Mouse (Mus musculus): Measurements from ENCODE around the gene Setd5. TPM values are rescaled to one million over a fixed set of nuclear protein-coding genes. Genes with fewer than 3 reads are reported as not detected.

The Setd5 gene
- polyA plus RNA-seq, 2 experiments from 2014 or later, result 31.1 to 33.0 TPM

GRCm38 (mm10) chr6:113054552-113055107 lies 22.5 kb upstream of the Setd5 start:
- no peak for ATAC-seq

DNA sequence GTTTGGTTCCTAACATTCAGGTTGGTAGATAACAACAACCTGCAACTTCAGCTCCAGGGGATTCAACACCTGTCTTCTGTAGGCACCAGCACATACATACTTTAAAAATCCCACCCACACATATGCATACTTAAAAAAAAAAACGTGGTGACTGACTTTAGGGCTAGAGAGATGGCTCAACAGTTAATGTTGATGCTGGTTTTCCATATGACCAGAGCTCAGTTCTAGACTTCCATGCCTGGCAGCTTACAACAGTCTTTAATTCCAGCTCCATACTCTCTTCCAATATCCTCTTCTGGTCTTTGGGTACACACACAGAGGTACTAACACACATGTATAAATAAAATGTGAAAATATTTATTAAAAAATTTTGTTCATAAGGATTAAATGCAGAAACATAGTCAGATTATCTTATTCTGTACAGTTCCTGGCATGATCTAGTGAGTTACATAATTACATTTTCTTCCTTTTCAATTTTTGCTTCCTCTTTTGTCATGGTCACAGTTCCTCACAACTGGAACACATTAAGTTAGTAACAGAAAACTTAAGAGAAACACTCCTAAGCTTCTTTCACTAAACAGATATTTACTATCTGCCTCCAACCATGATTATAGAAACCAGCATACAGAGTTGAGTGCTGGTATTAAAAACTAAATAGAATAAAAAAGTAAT lies 16.1 kb upstream of the Setd5 start:
- no peak for ATAC-seq

GRCm38 (mm10) chr6:113062253-113062652 lies 14.9 kb upstream of the Setd5 start:
- no peak for ATAC-seq

DNA sequence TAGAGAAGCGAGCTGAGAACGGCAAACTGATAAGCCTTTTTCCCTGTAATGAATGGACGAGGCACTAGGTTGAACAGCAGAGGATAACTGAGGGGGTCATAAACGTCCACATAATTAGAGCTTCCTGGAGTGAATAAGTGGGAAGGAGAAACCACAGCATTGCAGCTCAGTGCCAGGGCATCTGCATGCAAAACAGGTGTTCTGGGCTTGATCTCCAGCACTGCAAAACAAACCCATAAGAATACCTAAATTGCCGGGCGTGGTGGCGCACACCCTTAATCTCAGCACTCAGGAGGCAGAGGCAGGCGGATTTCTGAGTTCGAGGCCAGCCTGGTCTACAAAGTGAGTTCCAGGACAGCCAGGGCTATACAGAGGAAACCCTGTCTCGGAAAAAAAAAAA lies 13.8 kb upstream of the Setd5 start:
- no peak for ATAC-seq

GRCm38 (mm10) chr6:113065186-113065585 lies 12.0 kb upstream of the Setd5 start:
- ATAC-seq, result no peak

DNA sequence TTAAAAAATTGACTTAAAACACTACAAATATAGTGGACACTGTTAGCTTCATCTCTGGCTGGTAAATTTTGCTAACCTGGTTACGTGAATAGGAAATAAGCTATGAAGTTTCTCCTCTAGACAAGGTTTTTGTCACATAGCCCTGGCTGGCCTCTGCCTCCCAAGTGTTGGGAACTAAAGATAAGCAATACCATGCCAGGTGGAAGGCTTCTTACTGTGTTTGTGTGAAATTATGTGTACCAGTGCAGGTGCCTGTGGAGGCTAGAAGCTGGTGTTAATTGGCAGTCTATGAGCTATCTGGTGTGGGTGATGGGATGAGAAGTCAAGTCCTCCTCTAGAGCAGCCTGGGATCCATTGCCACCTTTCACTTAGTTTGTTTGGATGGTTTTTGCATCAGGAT lies 8.0 kb upstream of the Setd5 start:
- ATAC-seq, result no peak

- no peak for ATAC-seq
Observed at GRCm38 (mm10) chr6:113075261-113075660, 1.9 kb upstream of the Setd5 start.

- peak; percentile 58 for ATAC-seq
Observed at GRCm38 (mm10) chr6:113076012-113076685, 1.0 kb upstream of the Setd5 start.

DNA sequence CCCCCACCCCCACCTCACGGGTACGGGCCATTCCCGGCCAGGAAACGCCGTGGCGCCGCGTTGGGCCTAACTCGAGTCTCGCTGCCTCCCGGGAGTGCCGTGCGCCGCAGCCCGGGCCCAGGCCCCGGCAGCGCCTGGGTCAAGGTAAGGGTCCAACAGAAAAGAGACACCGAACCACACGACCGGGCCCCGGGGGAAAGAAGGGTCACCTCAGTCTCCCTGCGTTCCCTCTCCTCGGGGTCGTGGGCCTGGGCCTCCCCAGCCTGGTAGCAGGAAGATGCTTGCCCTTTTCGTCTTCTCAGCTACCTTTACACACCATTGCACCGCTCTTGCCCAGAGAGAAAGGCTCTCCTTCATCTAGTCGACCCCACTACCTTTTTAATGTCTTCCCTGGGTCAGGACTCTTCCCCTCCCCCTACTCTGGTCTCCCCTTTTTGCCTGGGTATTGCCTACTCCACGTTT lies 435 bp downstream of the Setd5 start:
- ATAC-seq, result no peak

DNA sequence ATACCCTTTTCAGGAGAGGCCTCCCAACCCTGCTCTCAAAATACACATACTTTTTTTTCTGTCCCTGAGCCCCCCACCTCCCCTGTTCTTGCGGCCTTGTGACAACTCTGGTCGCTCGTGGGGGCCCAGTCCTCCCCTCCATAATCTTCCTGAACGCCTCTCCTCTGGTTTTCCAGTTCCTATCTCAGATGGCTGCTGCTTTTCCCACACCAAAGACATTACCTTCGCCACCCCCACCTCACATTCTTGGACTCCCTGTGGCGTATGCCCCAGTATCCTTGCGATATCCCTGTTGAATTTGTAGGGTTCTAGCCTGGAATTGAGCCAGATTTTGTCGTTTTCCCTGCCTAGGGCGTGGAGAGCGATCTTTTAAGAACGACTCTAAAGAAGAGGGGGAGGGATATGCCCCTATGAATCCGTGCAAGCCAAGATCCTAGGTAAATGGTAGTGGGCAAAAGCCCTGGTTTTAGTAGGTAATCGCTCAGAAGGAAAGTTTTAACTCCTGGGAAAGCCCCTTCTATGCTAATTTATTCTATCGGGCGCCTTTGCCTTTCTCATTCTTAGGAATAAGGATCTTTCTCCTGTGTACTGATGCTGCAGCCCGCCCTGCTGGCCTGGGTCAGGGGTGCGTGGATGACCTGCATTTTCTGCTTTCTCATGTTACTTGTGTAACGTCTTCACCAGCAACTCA lies 1.0 kb downstream of the Setd5 start:
- no peak for ATAC-seq

DNA sequence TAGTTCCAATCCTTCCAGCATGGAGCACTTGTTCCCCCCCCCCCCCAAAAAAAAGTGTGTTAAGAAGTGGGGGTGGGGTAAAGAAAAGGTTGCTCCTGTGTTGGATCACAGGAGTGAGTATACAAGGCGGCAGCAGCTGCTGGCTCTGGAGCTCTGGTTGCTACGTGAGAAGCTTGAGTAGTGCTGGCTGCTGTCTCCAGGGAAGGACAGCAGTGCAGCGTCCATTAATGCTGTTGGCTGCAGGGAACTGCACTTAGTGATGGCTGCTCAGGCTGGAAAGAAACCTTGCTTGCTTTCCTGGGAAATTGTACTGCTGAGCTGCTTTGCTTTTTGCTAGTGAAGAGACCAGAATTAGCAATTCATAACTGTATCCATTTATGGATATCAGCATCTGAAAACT lies 2.3 kb downstream of the Setd5 start:
- ATAC-seq, result no peak

DNA sequence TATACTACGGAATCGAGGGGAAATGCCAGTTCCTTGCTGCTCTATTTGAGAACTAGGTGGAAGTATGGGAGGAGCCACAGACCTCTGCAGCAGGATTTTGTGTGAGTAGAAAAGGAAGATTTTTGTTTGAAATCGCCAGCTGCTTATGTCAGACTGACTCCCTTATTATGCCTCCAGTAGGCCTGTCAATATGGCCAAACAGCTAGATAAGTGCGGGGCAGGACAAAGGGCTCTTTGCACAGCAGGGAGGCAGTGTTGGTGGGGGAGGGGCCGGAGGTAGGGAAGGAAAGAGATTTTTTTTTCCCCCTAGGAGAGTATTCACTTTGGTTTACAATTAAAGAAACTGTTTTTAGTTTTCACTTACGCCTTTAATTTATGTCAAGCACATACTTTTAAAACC lies 5.1 kb downstream of the Setd5 start:
- no peak for ATAC-seq

DNA sequence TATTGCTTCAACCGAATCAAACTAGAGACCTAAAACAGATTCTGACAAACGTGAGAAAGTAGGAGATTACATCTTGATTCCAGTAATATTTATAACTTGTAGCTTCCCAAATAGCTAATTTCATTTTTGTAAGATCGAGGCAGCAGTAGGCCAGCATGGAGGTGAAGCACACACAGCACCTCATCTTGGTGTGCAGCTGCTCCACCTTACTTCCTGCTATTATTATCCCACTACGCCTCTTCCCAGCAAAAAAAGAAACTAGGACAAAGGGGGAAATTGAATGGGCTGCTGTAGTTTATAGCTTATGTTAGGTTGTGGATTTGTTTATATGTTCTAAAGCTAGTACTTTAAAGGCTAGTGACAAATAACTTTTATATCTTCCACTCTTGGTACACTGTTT lies 7.4 kb downstream of the Setd5 start:
- no peak for ATAC-seq

- ATAC-seq, result no peak
Observed at GRCm38 (mm10) chr6:113093206-113093605, 16.0 kb downstream of the Setd5 start.

- ATAC-seq, result no peak
Observed at GRCm38 (mm10) chr6:113095547-113095946, 18.4 kb downstream of the Setd5 start.

DNA sequence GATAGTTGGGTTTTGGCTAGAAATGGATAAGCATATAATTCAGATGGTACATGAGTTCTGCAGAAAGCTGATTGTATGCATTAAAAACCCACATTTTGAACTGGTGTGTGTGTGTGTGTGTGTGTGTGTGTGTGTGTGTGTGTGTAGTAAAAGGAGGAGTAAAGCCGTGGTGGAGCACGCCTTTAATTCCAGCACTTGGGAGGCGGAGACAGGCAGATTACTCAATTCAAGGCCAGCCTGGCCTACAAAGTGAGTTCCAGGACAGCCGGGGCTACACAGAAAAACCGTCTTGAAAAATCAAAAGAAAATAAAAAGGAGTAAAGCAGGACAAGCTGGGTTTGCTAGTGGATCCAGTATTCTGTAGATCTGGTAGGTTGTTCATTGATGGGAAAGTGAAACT lies 20.5 kb downstream of the Setd5 start:
- no peak for ATAC-seq

GRCm38 (mm10) chr6:113099640-113100289 lies 22.6 kb downstream of the Setd5 start:
- no peak for ATAC-seq

- no peak for ATAC-seq
Observed at GRCm38 (mm10) chr6:113102541-113102940, 25.4 kb downstream of the Setd5 start.

DNA sequence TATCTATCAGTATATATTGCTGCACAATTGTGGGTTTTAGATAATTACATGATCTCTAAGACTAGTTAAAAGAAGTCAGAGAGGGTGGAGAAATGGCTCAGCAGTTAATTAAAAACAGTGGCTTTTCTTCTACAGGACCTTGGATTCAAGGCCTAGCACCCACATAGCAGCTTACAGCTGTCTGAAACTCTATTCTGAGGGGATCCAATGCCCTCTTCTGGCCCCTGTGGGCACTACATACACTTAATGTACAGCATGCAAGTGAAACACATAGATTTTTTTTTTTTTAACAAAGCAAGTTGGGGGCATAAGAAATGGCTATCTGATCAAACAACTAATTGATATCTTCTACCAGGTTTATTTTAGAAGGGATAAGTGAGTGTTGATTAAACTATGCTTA lies 26.6 kb downstream of the Setd5 start:
- peak; percentile 70 for ATAC-seq

GRCm38 (mm10) chr6:113109378-113109777 lies 32.2 kb downstream of the Setd5 start:
- no peak for ATAC-seq

GRCm38 (mm10) chr6:113109956-113110355 lies 32.8 kb downstream of the Setd5 start:
- ATAC-seq, result no peak

- no peak for ATAC-seq
Observed at GRCm38 (mm10) chr6:113120806-113121205, 43.6 kb downstream of the Setd5 start.

DNA sequence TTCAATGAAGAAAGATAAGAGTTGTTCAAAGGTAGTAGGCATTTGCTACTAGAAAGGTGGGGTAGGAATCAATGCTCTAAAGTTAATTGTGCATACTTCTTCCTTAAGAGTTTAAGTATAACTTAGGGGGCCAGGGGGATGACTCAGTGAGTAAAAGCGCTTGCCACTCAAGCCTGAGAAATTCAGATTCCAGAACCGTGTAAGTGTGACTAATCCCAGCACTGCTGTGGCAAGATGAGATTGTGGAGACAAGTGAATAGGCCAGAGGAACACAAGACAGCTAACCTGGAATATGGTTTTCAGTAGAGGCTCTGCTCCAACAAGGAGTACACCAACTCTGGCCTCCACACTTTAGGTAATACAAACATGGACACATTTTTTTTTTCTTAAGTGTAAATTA lies 56.2 kb downstream of the Setd5 start:
- no peak for ATAC-seq

Measured in activated CD4-positive, CD25-positive, alpha-beta regulatory T cell, adult 4 months (primary cell).